Mouse (Mus musculus) frontal cortex, postnatal 10 days (tissue): ENCODE measurements at regions not wholly inside any gene's neighbourhood (a gene's known extent, or its start where the extent isn't known, plus 50 kb on each side); places are given as distances from the start of the nearest gene placed in this dataset.

Experiments
- DNase-seq, 2 experiments: peaks; one replicate each; pipeline ENCODE4 v3.0.0; 2022; ENCODE audit warnings: low spot score in 2 of 2, mixed read lengths in 1 of 2

- DNase-seq: no peak
Measured at GRCm38 (mm10) chr3:21819030-21819429, 257.4 kb upstream of the Tbl1xr1 start.

GRCm38 (mm10) chr3:21820051-21820598 is 256.3 kb upstream of the Tbl1xr1 start:
- no peak for DNase-seq

- DNase-seq: no peak
Measured at GRCm38 (mm10) chr3:21822675-21823074, 253.8 kb upstream of the Tbl1xr1 start.

- DNase-seq: no peak
Measured at GRCm38 (mm10) chr3:21823331-21823730, 253.1 kb upstream of the Tbl1xr1 start.

- DNase-seq: no peak
Measured at GRCm38 (mm10) chr3:21824101-21824880, 252.2 kb upstream of the Tbl1xr1 start.

GRCm38 (mm10) chr3:21824913-21825610 is 251.4 kb upstream of the Tbl1xr1 start:
- no peak for DNase-seq

- DNase-seq: no peak
Measured at GRCm38 (mm10) chr3:21827656-21828055, 248.8 kb upstream of the Tbl1xr1 start.

- no peak for DNase-seq
Measured at GRCm38 (mm10) chr3:21833111-21833510, 243.3 kb upstream of the Tbl1xr1 start.

- DNase-seq: no peak
Measured at GRCm38 (mm10) chr3:21835526-21835925, 240.9 kb upstream of the Tbl1xr1 start.

GRCm38 (mm10) chr3:21837297-21837946 is 239.0 kb upstream of the Tbl1xr1 start:
- no peak for DNase-seq

GRCm38 (mm10) chr3:21840751-21841488 is 235.5 kb upstream of the Tbl1xr1 start:
- DNase-seq: no peak

- no peak for DNase-seq
Measured at GRCm38 (mm10) chr3:21841506-21841905, 234.9 kb upstream of the Tbl1xr1 start.

- no peak for DNase-seq
Measured at GRCm38 (mm10) chr3:21842545-21843291, 233.7 kb upstream of the Tbl1xr1 start.

- DNase-seq: no peak
Measured at GRCm38 (mm10) chr3:21843292-21843852, 233.1 kb upstream of the Tbl1xr1 start.

- no peak for DNase-seq
Measured at GRCm38 (mm10) chr3:21849831-21850230, 226.6 kb upstream of the Tbl1xr1 start.

GRCm38 (mm10) chr3:21850977-21851376 is 225.5 kb upstream of the Tbl1xr1 start:
- no peak for DNase-seq

GRCm38 (mm10) chr3:21854340-21854739 is 222.1 kb upstream of the Tbl1xr1 start:
- no peak for DNase-seq

- DNase-seq: no peak
Measured at GRCm38 (mm10) chr3:21859436-21859835, 217.0 kb upstream of the Tbl1xr1 start.

- DNase-seq: no peak
Measured at GRCm38 (mm10) chr3:21860915-21861635, 215.4 kb upstream of the Tbl1xr1 start.

GRCm38 (mm10) chr3:21861636-21861970 is 214.8 kb upstream of the Tbl1xr1 start:
- DNase-seq: no peak
